Mouse (Mus musculus) layer of hippocampus, adult 11-12 months (tissue): ENCODE results near the gene Pgbd5.
A peak's percentile ranks its signal among the peaks of the same experiment; 100 is the strongest.

Experiments
- DNase-seq: peaks from one replicate; pipeline ENCODE4 v3.0.0; 2022; ENCODE audit warnings: low spot score

The Pgbd5 gene

DNA sequence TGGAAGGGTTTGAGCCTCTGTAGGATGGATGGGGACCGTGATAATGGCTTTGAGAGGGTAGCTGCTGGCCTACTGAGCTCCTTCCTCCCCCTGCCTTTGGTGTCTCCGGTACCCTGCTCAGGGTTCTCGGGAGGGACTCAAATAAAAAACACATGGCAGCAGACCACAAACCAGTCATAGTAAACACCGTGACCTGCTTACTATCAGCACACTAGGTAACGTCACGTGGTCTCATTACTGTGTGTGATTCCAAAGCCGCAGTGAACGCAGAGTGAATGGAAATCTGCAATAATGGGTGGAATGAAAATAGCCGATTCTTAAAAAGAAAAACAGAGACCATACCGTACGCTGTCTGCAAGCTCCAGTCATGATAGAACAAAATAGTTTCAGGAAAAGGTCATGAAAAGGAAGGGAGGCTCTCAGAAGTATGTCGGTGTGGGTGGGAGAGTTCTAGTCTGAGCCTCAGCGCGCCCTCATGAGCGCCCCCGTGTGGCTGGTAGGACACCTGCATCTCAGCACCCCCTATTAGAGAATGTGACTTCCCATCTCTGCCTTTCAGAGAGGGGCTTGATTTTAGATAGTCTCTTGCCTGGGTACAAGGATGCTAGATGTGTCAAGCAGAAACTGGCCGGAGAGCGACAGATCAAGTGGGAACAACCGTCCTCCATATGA is 92.5 kb downstream of the Pgbd5 start:
- peak; percentile 43 for DNase-seq

DNA sequence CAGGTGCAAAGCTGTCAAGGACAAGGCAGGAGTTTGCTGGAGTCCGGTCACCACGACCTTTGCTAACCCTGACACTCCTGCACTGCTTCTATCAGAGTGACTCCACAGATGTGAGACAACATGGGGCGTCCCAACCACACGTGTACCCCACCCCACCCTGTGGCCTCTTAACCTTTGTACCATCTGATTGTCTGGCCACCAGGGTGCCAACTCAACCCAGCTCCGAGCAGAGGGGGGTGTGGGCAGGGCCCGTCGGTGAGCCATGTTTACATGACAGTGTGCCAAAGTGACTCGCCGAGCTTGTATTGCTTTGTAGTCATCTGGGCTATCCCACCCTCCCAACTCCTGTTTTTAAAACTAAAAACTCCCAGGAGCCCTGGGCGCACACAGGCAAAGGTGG is 94.4 kb downstream of the Pgbd5 start:
- DNase-seq: no peak

DNA sequence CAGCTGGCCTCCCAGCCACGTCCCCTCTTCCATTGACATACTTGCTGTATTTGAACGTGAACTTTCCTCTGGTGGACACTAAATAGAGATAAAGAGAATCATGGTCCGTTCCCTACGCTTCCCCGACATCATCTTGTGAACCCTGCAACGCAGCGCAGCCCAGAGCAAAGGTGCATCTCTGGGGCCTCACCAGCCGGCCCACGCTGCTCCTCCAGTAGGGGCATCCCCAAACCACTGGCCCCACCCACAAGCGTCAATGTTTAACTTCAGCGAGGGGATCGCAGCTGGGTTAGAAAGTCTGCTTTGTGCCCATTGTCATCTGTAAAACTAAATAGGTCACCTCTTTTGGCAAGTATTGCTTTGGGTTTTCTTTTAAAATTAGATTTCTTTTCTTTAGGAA is 95.5 kb downstream of the Pgbd5 start:
- DNase-seq: no peak

DNA sequence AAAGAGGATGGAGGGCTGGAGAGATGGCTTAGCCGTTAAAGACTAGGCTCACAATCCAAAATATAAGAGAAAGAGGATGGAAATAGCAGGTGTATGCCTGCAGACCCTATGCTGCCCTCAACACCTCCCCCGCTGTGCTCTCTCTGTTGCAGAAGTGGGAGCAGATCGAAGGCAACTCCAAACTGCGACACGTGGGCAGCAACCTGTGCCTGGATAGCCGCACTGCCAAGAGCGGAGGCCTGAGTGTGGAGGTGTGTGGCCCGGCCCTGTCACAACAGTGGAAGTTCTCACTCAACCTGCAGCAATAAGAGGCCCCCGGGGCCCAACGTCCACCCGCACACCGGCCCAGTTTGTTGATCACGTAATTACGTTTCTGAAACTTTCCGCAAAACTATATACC is 96.3 kb downstream of the Pgbd5 start:
- DNase-seq: no peak

DNA sequence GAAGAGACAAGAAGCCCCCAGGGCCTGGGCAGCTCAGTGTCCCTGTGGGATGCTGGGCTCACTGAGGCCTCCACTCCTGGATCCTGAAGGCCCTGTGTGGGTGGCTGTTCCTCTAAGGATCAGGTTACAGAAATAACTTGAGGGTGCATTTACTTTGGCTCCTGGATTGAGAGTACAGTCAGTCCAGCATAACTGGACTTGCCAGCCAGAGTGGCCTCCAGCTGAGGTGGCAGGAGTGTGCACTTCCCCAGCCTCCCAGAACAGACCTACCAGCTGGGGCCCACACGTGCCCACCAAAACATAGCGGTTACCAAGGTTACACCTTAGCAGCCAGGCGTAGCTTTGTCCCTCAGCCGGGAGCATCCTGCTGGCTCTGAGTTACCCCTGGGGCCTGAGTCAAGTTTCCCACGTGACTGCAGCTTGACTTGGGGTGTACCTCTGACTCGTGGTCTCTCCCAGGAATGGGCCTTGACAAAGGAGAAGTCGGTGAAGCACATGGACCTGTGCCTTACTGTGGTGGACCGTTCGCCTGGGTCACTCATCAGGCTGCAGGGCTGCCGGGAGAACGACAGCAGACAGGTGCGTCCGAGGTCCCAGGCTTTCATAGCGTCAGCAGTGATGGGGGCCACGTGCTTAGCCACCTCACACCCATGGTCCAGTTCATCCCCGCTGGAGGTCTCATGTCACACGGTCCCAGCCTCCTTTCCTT is 98.9 kb downstream of the Pgbd5 start:
- DNase-seq: no peak

DNA sequence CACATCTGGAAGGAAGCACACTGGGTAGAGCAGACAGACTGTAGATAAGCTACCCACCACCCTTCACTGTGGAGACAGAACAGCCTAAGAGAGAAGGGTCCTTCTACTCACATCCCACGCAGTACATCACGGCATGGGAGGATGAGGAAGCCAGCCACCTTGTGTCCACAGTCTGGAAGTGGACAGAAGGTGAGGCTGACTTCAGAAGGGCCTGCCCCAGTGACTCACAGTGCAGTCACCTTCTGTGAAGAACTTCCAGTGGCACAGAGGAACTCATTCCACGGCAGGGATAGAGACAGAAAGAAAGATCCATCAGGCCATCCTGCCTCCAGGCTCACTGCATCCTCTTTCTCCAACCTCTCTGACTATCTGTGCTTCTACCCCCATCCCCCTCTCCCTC is 99.7 kb downstream of the Pgbd5 start:
- no peak for DNase-seq

DNA sequence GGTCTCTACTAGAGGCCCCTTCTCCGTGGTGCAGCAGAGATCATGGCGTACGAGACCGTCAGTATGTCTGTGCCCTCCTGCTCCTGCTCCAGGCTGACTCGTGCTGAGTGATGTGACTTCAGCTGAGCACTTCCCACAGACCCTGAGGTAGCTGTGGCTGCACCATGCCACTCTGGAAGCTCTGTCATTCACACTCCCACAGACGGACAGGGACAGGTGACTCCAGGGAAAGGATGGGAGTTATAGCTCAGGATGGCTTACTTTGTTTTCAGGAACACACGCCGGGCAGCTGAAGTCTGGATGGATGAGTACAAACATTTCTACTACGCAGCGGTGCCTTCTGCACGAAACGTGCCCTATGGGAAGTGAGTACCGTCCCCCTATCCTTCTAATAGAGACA is 103.2 kb downstream of the Pgbd5 start:
- DNase-seq: no peak

DNA sequence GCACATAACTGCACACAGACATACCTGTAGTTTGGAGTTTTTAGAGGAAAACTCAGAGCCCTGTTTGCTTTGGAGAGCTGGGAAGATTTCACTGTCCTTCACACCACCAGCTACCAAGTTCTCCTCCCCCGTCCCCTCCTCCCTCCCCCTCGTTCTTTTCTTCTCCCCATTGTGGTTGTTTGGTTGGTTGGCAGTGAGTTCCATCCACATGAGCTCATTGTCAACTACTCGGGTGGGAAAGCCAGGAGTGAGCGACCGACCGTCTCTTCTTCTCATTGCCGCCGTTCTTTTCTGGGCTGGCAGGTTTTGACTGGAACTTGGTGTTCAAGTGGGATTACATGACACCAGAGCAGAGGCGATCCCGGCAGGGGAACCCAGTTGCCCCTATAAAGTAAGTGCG is 107.8 kb downstream of the Pgbd5 start:
- no peak for DNase-seq

DNA sequence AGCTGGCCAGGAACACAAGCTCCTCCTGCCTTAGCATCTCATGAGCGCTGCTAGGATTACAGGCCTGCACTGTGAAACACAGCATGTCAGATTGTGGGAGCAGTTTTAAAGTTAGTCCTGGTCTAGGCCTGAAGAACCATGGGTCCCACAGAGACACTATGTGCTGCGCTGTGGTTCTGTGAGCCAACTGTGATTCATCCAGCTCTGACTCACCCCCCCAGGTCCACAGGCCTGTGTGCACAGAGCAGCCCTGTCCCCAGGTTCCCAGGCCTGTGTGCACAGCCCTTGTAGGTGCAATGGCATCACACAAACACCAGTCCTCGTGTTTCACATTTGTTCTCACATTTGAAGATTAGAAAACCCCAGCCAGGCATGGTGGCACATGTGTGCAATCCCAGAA is 108.4 kb downstream of the Pgbd5 start:
- DNase-seq: no peak

DNA sequence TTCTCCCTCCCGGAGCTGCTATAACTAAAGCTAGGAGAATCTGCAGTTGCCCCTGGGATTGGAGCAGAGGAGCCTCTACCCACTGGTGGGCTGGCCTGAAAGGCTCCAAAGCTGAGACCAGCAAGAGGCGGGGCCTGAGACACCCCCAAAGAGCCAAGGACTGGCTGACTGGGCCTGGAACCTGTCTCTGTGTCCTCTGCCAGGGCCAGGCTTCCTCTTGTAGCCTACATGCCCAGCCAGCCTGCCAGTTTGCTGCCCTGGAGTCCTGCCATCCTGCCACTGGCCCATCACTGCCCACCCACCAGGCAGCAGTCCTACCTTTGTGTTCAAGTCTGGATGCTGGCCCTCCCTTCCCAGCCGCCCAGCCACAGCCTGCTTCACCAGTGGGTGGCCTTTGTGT is 109.0 kb downstream of the Pgbd5 start:
- DNase-seq: peak; percentile 24

DNA sequence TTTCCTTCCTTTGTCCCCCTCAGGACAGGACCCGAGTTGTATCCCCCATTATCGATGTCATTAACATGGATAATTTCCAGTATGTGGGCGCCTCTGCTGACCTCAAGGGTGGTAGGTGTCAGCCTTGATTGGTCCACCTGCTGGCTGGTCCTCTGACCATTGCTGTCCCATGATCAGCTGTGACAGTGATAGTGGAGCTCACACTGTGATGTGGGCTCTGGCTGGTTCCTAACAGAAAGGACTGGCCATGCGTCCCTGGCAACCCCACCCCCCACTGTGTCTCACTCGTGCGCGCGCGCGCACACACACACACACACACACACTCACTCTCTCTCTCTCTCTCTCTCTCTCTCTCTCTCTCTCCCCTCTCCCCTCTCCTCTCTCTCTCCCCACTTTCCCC is 109.8 kb downstream of the Pgbd5 start:
- DNase-seq: no peak

DNA sequence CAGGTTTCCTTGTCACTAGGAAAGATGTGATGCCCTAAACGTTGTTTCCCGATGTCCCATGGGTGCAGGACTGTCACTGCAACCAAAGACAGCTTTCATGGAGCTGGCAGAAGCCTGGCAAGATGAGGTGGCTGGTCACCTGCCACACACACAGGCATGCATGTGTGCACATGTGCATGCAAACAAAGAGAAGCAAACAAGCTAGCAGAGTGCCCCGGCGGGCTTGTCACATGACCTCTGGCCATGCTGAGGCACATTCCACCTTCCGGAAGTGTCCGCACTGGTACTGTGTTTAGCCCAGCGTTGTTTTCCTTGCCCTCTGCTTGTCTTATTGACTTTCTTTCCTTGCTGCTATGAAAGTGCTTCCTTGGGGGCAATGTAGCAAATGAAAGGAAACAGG is 111.2 kb downstream of the Pgbd5 start:
- no peak for DNase-seq

DNA sequence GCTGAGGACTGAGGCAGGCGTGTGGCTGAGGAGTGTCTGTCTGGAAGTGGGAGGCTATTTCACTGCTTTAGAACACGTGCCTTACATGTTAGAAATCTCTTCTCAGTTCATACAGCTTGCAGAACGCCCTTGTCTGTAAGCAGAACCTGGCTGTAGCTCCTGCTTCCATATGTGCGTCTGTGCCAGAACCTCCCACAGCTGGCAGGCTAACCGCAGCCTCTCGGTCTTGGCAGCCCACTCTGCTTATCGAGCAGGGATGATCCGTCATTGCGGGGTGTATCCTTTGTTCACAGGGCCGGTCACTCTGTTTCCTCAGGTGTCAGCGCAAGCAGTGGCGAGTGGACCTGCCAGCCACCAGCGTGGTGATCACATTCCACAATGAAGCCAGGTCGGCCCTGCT is 116.1 kb downstream of the Pgbd5 start:
- peak; percentile 31 for DNase-seq

DNA sequence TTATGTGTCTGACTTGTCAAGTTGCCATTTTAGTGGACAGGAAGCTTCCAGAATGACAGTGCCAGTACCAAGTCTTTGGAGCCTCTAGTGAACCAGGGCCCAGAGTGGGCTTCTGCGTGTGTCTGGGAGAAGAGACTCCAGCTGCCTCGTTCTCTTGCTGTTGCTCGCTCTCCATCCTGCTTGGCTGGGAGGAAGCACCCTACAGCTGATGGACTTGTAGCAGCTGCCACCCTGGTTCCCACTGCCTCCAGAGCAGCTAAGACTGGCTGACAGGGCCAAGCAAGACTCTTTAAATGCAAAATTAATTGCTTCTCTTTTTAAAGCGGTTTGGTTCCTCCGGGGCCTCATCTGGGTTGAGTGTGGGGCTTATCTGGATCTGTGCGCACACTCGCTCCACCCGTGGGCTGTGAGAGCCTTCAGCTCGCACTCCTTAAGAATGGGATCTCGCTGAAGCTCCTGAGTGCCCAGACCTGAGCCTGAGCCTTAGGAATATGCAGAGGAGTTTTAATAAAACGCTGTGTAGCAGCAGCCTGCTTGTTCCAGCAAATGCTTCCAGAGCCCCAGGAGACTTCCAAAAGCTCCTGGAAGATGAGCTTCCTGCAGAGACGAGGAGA is 118.1 kb downstream of the Pgbd5 start:
- DNase-seq: no peak

DNA sequence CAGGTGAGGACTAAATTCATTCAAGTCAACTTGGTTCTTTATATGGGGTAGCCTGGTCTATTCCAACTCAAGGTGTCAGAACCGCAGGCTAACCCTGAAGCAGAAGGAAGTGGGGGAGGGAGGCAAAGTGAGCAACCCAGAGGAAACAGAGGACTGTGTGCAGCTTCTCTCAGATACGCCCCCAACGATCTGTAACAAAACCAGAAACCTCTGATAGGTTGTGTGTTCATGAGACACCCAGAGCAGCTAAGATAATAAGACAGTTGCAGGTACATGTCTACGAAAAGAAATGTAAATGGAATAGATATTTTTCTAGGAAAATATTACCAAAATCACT is 120.2 kb downstream of the Pgbd5 start:
- DNase-seq: no peak
